Mouse (Mus musculus) neural tube, embryonic 13.5 days (tissue): ENCODE data around the gene Gpx5. TPM values are rescaled to one million over a fixed set of nuclear protein-coding genes. Genes with fewer than 3 reads are reported as not detected.
"Not testable (repeated sequence)": the region's sequence is repeated elsewhere in the genome, so short reads cannot be mapped to it uniquely, and the experiment has no call there.

ENCODE experiments used
- ATAC-seq: fragments of 200-750 bp; cut with Nextera tagmentation; 2 replicates; pipeline ENCODE4 v1.8.0; 2017; ENCODE audit warnings: low read depth, mild to moderate bottlenecking, moderate TSS enrichment, moderate library complexity
- H3K27ac ChIP-seq: fragments of 300-500 bp; sonication (generic); replicated peaks from 2 replicates; pipeline ENCODE4 v1.5.1; 2015; ENCODE audit warnings: moderate library complexity, mild to moderate bottlenecking, inconsistent platforms
- H3K27me3 ChIP-seq: fragments of 300-500 bp; sonication (generic); 2 replicates; pipeline ENCODE4 v1.6.1; 2015; ENCODE audit warnings: mild to moderate bottlenecking, inconsistent platforms
- H3K36me3 ChIP-seq: fragments of 300-500 bp; sonication (generic); 2 replicates; pipeline ENCODE4 v1.6.1; 2015; ENCODE audit warnings: mild to moderate bottlenecking, inconsistent platforms
- H3K4me1 ChIP-seq: fragments of 300-500 bp; sonication (generic); replicated peaks from 2 replicates; pipeline ENCODE4 v1.6.1; 2015; ENCODE audit warnings: inconsistent platforms
- H3K4me2 ChIP-seq: fragments of 300-500 bp; sonication (generic); 2 replicates; pipeline ENCODE4 v1.6.1; 2015; ENCODE audit warnings: inconsistent platforms, mild to moderate bottlenecking, moderate library complexity
- H3K4me3 ChIP-seq: fragments of 300-500 bp; sonication (generic); 2 replicates; pipeline ENCODE4 v1.5.1; 2015; ENCODE audit warnings: mild to moderate bottlenecking, inconsistent platforms
- H3K9ac ChIP-seq: fragments of 300-500 bp; sonication (generic); 2 replicates; pipeline ENCODE4 v1.6.1; 2015; ENCODE audit warnings: moderate library complexity, mild to moderate bottlenecking, inconsistent platforms
- H3K9me3 ChIP-seq: fragments of 300-500 bp; sonication (generic); 2 replicates; pipeline ENCODE4 v1.6.1; 2016; ENCODE audit warnings: inconsistent platforms
- WGBS: fragments of 180-500 bp; shearing (Covaris S2); methylation state at CpG from one replicate; pipeline ENCODE4 v1.1.7; 2015; 5-methylcytosine and 5-hydroxymethylcytosine counted together
- polyA plus RNA-seq: library from polyadenylated mRNA; unstranded; fragments of >200 nt; fragmentation: Nextera tagmentation; extraction: Ambion mirVana; gene quantifications from 2 replicates; pipeline ENCODE4 v1.2.1, GENCODE M21; 2015

Gene Gpx5
- polyA plus RNA-seq, 1 experiment from 2014 or later = not detected

- Histone ChIP-seq H3K27ac (no peak overlapping the region), H3K9ac (no peak overlapping the region), H3K4me2 (no peak overlapping the region), H3K4me1 (peaks cover 19% of the 10 kb centered on the region), H3K36me3 (no peaks in the 10 kb centered on the region), H3K9me3 (no peaks in the 10 kb centered on the region), H3K27me3 (peaks cover 28% of the 10 kb centered on the region), H3K4me3 (no peak overlapping the region)
- ATAC-seq = no peak
- 83% methylated on average over 4 of the region's 4 CpGs for WGBS
Observed at GRCm38 (mm10) chr13:21262787-21263461, 29.6 kb downstream of the Gpx5 start.

DNA sequence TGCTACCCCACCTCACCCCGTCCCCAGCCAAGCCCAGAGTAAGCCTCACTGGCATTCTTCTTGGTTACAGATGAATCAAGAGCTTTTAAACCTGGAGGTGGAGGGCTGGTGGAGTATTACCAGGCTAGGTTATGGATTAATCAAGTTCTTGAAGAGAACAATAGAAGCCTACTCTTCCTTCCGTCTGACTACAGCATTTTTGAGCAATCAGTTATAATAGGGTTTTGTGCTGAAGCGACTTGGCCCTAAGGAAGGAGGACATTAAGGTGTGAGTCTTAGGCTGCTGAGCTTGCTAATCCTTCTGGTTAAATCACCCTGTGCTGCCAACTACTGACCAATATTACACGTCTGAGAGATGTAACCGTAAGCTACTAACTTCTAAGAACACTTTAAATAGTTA, 32.2 kb downstream of the Gpx5 start:
- no peak overlapping the region for H3K27ac ChIP-seq

DNA sequence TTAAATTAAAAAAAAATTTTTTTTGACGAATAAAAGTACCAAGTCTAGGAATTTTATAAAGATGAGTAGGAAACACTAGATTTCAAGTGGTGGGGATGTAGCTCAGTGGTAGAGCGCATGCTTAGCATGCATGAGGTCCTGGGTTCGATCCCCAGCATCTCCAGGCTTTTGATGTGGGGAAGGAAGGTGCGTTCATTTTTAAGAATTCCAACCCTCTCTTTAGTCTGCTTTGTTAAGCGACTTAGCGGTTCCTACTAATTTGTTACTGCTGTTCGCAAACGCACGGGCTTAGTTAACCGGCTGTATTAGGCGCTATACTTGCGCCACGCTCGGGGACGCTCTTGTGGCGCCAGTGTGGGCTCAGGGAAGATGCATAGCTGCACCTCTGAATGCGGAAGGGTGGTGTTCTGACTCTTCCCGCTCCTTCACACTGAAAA, 32.8 kb downstream of the Gpx5 start:
- WGBS = under 1% methylated on average over 18 of the region's 18 CpGs
- Histone ChIP-seq H3K9ac (peak overlapping the region; percentile 69), H3K27me3 (peaks cover 37% of the 10 kb centered on the region), H3K4me2 (peak overlapping the region; percentile 64), H3K36me3 (no peaks in the 10 kb centered on the region), H3K9me3 (no peaks in the 10 kb centered on the region), H3K27ac (no peak overlapping the region), H3K4me3 (peak overlapping the region; percentile 51), H3K4me1 (peaks cover 19% of the 10 kb centered on the region)
- ATAC-seq = peak; percentile 89

More for the DNA sequence above, 32.2 kb downstream of the Gpx5 start:
- Histone ChIP-seq H3K9ac (peak overlapping the region; percentile 69; the same call in 1 of the 2 replicates), H3K27me3 (peaks cover 37% of the 10 kb centered on the region), H3K4me2 (peak overlapping the region; percentile 64), H3K36me3 (no peaks in the 10 kb centered on the region), H3K9me3 (no peaks in the 10 kb centered on the region), H3K4me3 (peak overlapping the region; percentile 51), H3K4me1 (peaks cover 19% of the 10 kb centered on the region)
- 20% methylated on average over 5 of the region's 5 CpGs for WGBS
- ATAC-seq = no peak; the same call in 1 of the 2 replicates

DNA sequence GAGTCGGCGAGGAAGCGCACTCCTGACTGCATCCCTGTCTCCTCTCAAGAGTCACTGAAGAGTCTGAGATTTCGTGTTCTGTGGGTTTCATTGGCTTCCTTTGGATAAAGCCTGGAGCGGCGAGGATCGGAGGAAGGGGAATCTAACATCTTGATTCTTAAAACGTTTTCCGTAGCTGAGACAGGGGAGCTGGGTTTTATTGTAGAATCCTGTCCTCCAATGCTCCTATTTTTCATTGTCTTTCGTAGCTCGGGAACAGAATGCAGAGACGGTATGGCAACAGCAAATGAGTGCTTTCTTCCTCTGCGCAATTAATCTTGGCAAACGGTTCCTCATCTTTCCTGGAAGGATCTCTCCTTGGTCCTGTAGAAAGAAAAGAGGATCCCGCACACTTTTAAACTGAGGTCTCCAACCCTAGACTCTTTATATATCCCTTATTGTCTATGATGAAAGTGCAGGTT, 33.3 kb downstream of the Gpx5 start:
- H3K27ac ChIP-seq = no peak overlapping the region; the same call in 1 of the 2 replicates
- H3K4me3 ChIP-seq = peak overlapping the region; percentile 51
- ATAC-seq = 0 out of 2 replicates have a peak, but pooled peaks have one; percentile 38
- no peaks in the 10 kb centered on the region for H3K9me3 ChIP-seq
- H3K4me2 ChIP-seq = peak overlapping the region; percentile 64
- H3K27me3 ChIP-seq = peaks cover 37% of the 10 kb centered on the region
- no peaks in the 10 kb centered on the region for H3K36me3 ChIP-seq
- 1% methylated on average over 15 of the region's 15 CpGs for WGBS
- H3K4me1 ChIP-seq = peaks cover 17% of the 10 kb centered on the region
- peak overlapping the region; percentile 68 for H3K9ac ChIP-seq

GRCm38 (mm10) chr13:21258524-21258923, 34.0 kb downstream of the Gpx5 start:
- Histone ChIP-seq H3K27ac (no peak overlapping the region), H3K4me1 (peaks cover 12% of the 10 kb centered on the region; the same call in 1 of the 2 replicates), H3K4me2 (peak overlapping the region; percentile 64), H3K9ac (peak overlapping the region; percentile 68), H3K27me3 (peaks cover 34% of the 10 kb centered on the region), H3K9me3 (no peaks in the 10 kb centered on the region), H3K36me3 (no peaks in the 10 kb centered on the region), H3K4me3 (peak overlapping the region; percentile 51)
- 13% methylated on average over 6 of the region's 6 CpGs for WGBS
- no peak for ATAC-seq

DNA sequence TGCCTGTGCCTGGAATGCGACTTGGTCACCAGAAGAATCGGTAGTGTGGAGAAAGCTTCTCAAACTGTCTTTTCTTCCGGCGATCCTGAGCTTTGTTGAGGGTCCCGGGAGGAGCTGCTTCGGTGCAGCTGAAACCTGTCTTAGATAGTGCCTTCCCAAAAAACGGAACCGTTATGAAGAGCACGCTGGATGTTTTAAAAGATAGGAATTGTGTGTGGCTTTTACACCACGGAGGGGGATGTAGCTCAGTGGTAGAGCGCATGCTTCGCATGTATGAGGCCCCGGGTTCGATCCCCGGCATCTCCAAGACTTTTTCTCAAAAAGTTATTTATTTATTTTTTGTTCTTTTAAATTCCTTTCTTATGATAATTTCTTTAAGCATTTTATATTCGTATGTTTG, 38.5 kb downstream of the Gpx5 start:
- Histone ChIP-seq H3K36me3 (no peaks in the 10 kb centered on the region), H3K27ac (no peak overlapping the region), H3K4me2 (peak overlapping the region; percentile 61), H3K4me3 (peak overlapping the region; percentile 49), H3K9me3 (no peaks in the 10 kb centered on the region), H3K4me1 (peaks cover 5% of the 10 kb centered on the region; the same call in 1 of the 2 replicates), H3K9ac (peak overlapping the region; percentile 65), H3K27me3 (peaks cover 21% of the 10 kb centered on the region)
- peak; percentile 88 for ATAC-seq
- 1% methylated on average over 16 of the region's 16 CpGs for WGBS

DNA sequence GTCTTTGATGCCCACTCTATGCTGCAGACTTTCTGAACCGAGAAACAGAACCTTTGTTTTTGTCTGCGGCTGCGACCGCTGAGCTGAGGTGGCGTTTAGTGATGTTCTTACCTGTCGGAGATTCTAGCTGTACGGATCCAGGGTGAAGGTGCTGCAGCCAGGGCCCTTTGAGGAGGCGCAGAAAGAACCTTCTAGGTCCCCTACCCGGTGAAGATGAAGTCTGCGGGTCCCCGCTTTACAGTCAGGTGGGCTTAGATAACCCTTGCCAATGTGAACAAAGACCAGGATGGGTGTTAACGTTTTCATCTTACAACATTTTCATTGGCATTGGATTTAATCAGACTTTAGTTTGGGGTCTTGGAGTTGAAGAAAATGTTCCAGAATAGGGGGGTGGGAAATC, 39.0 kb downstream of the Gpx5 start:
- Histone ChIP-seq H3K4me2 (peak overlapping the region; percentile 61), H3K4me1 (peaks cover under 1% of the 10 kb centered on the region; the same call in 1 of the 2 replicates), H3K9me3 (no peaks in the 10 kb centered on the region), H3K27me3 (peaks cover 21% of the 10 kb centered on the region), H3K27ac (no peak overlapping the region), H3K4me3 (peak overlapping the region; percentile 49), H3K36me3 (no peaks in the 10 kb centered on the region), H3K9ac (peak overlapping the region; percentile 65)
- under 1% methylated on average over 12 of the region's 12 CpGs for WGBS
- ATAC-seq = peak; percentile 69

DNA sequence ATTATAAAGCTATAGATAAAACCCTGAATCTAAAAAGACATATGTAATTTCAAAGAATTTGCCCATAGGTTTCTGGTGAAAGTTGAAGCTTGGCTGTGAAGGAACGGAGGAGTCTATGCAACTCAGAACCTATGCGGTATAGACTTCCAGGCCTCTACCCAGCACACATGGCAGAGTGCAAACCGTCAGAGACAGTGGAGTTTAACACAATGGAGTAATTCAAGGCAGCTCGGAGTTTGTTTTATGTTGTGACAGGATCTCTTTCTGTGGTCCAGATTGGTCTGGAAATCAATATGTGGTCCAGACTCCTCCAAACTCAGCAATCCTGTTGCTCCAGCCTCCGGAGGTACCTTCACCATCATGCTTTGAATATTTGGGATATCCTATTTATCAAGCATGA, 39.5 kb downstream of the Gpx5 start:
- Histone ChIP-seq H3K9ac (peak overlapping the region; percentile 65), H3K27ac (no peak overlapping the region), H3K4me3 (peak overlapping the region; percentile 49), H3K9me3 (no peaks in the 10 kb centered on the region), H3K27me3 (peaks cover 19% of the 10 kb centered on the region), H3K4me1 (no peaks in the 10 kb centered on the region; the same call in 1 of the 2 replicates), H3K4me2 (peak overlapping the region; percentile 61), H3K36me3 (no peaks in the 10 kb centered on the region)
- WGBS = 20% methylated on average over 5 of the region's 5 CpGs
- no peak; the same call in 1 of the 2 replicates for ATAC-seq

DNA sequence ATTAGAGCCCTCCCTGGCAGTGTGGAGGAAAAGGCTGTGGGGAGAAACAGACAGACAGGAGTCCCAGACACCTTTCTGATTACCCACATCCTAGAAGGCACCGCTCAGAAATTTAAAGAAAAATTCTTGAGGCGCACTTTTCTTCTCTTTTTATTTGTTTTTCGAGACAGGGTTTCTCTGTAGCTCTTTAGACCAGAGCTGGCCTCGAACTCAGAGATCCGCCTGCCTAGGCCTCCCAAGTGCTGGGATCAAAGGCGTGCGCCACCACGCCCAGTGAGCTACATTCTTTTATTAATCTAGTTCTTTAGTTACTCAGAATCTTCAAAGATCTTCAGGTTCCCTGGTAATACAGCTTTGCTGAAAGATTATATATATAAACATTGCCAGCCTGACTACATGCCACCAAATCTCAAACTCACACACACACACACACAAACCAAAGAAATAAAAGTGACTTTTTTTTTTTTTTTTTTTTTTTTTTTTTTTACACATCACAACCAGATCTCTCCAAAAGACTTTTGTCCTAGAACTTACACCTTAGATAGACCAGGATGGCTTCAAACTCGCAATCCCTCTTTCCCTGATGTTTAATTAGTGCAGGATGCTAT, 42.4 kb downstream of the Gpx5 start:
- no peak overlapping the region for H3K4me3 ChIP-seq
- H3K27ac ChIP-seq = no peak overlapping the region
- H3K9me3 ChIP-seq = no peaks in the 10 kb centered on the region
- ATAC-seq = no peak
- H3K9ac ChIP-seq = no peak overlapping the region
- 43% methylated on average over 9 of the region's 9 CpGs for WGBS
- peaks cover 8% of the 10 kb centered on the region for H3K27me3 ChIP-seq
- H3K4me2 ChIP-seq = no peak overlapping the region
- no peaks in the 10 kb centered on the region for H3K36me3 ChIP-seq
- no peaks in the 10 kb centered on the region; the same call in 1 of the 2 replicates for H3K4me1 ChIP-seq

GRCm38 (mm10) chr13:21249022-21249421, 43.5 kb downstream of the Gpx5 start:
- Histone ChIP-seq H3K9me3 (no peaks in the 10 kb centered on the region), H3K4me1 (no peaks in the 10 kb centered on the region; the same call in 1 of the 2 replicates), H3K27me3 (peaks cover 19% of the 10 kb centered on the region), H3K4me3 (no peak overlapping the region), H3K4me2 (no peak overlapping the region), H3K9ac (no peak overlapping the region), H3K27ac (no peak overlapping the region), H3K36me3 (no peaks in the 10 kb centered on the region)
- 13% methylated on average over 4 of the region's 4 CpGs for WGBS
- no peak for ATAC-seq

- Histone ChIP-seq H3K36me3 (no peaks in the 10 kb centered on the region), H3K9me3 (no peaks in the 10 kb centered on the region), H3K4me2 (no peak overlapping the region), H3K27ac (no peak overlapping the region), H3K4me3 (no peak overlapping the region), H3K4me1 (no peaks in the 10 kb centered on the region), H3K9ac (no peak overlapping the region), H3K27me3 (peaks cover 38% of the 10 kb centered on the region)
- WGBS = 48% methylated on average over 2 of the region's 2 CpGs
- no peak for ATAC-seq
Observed at GRCm38 (mm10) chr13:21246276-21246675, 46.3 kb downstream of the Gpx5 start.

DNA sequence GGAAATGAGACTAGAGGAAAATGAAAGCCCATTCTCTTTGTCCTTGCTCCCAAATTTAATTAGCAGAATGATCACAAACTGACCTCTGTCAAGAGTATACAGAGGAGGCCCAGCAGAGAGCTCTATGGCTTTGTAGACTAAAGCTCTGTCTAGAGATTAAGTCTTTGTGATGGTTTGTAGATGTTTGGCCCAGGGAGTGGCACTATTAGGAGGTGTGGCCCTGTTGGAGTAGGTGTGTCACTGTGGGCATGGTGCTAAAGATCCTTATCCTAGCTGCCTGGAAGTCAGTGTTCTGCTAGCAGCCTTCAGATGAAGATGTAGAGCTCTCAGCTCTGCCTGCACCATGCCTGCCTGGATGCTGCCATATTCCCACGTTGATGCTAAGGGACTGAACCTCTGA, 47.6 kb downstream of the Gpx5 start:
- not testable (repeated sequence) for H3K27ac ChIP-seq, H3K9ac ChIP-seq, H3K36me3 ChIP-seq, H3K4me2 ChIP-seq, ATAC-seq, H3K4me3 ChIP-seq, H3K4me1 ChIP-seq, H3K9me3 ChIP-seq
- peaks cover 36% of the 10 kb centered on the region for H3K27me3 ChIP-seq
- WGBS = 46% methylated on average over 1 of the region's 1 CpGs
